Mouse (Mus musculus): ENCODE measurements around the gene Hspa1a. TPM values are rescaled to one million over a fixed set of nuclear protein-coding genes. Genes with fewer than 3 reads are reported as not detected.

Gene Hspa1a
- polyA plus RNA-seq, 1 experiment from 2014 or later, result 1.9 TPM

- Histone ChIP-seq H3K9ac (ENCODE audit: low read length) (no peak overlapping the region), H3K36me3 (ENCODE audit: control insufficient read depth, insufficient read depth, low read length) (no peaks in the 10 kb centered on the region; the same call in 1 of the 2 replicates), H3K27ac (ENCODE audit: low read depth, low read length) (no peak overlapping the region), H3K4me1 (ENCODE audit: control insufficient read depth, insufficient read depth, low read length) (peaks cover 6% of the 10 kb centered on the region), H3K27me3 (ENCODE audit: control insufficient read depth, insufficient read depth, low read length) (peaks cover 7% of the 10 kb centered on the region; the same call in 1 of the 2 replicates), H3K4me2 (ENCODE audit: low read depth) (no peak overlapping the region), H3K9me3 (ENCODE audit: control insufficient read depth, low read length) (no peaks in the 10 kb centered on the region), H3K4me3 (ENCODE audit: low read depth, low read length) (no peak overlapping the region)
- DNase-seq (ENCODE audit: low spot score), result no peak
- 83% methylated on average over 3 of the region's 3 CpGs for WGBS
- ATAC-seq (ENCODE audit: insufficient read depth, low FRiP score, low TSS enrichment), result no peak
Observed at GRCm38 (mm10) chr17:34955884-34956283, 16.1 kb downstream of the Hspa1a start.

GRCm38 (mm10) chr17:34954831-34955230 is 17.1 kb downstream of the Hspa1a start:
- Histone ChIP-seq H3K9me3 (ENCODE audit: control insufficient read depth, low read length) (no peaks in the 10 kb centered on the region), H3K9ac (ENCODE audit: low read length) (no peak overlapping the region), H3K27me3 (ENCODE audit: control insufficient read depth, insufficient read depth, low read length) (0 out of 2 replicates have a peak, but pooled peaks cover 3% of the 10 kb centered on the region), H3K4me2 (ENCODE audit: low read depth) (no peak overlapping the region), H3K36me3 (ENCODE audit: control insufficient read depth, insufficient read depth, low read length) (peaks cover 8% of the 10 kb centered on the region), H3K4me1 (ENCODE audit: control insufficient read depth, insufficient read depth, low read length) (peaks cover 7% of the 10 kb centered on the region), H3K4me3 (ENCODE audit: low read depth, low read length) (no peak overlapping the region), H3K27ac (ENCODE audit: low read depth, low read length) (no peak overlapping the region)
- WGBS, result 80% methylated on average over 4 of the region's 4 CpGs
- ATAC-seq (ENCODE audit: insufficient read depth, low FRiP score, low TSS enrichment) (no peak), DNase-seq (ENCODE audit: low spot score) (no peak)

DNA sequence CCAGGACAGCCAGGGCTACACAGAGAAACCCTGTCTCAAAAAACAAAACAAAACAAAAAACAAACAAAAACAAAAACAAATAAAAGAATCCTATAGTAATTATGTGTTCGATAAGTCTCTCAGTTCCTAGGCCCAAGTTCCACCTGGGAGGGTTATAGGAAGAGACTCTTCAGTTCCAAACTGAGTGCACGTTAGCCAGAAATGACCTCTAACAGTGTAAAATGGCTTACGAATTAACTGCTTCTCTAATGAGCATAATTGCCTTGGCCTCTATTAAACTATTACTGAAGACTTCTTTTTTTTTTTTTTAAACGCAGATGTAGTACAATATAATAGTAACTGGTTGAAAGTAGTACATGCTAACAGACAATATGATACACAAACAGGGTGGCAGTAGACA is 18.1 kb downstream of the Hspa1a start:
- Histone ChIP-seq H3K27me3 (ENCODE audit: control insufficient read depth, insufficient read depth, low read length) (0 out of 2 replicates have a peak, but pooled peaks cover 3% of the 10 kb centered on the region), H3K4me3 (ENCODE audit: low read depth, low read length) (no peak overlapping the region), H3K9me3 (ENCODE audit: control insufficient read depth, low read length) (no peaks in the 10 kb centered on the region), H3K4me1 (ENCODE audit: control insufficient read depth, insufficient read depth, low read length) (peaks cover 7% of the 10 kb centered on the region; the same call in 1 of the 2 replicates), H3K36me3 (ENCODE audit: control insufficient read depth, insufficient read depth, low read length) (peaks cover 11% of the 10 kb centered on the region), H3K4me2 (ENCODE audit: low read depth) (no peak overlapping the region), H3K27ac (ENCODE audit: low read depth, low read length) (no peak overlapping the region), H3K9ac (ENCODE audit: low read length) (no peak overlapping the region)
- WGBS, result 94% methylated on average over 4 of the region's 4 CpGs
- no peak for DNase-seq (ENCODE audit: low spot score)
- no peak for ATAC-seq (ENCODE audit: insufficient read depth, low FRiP score, low TSS enrichment)

DNA sequence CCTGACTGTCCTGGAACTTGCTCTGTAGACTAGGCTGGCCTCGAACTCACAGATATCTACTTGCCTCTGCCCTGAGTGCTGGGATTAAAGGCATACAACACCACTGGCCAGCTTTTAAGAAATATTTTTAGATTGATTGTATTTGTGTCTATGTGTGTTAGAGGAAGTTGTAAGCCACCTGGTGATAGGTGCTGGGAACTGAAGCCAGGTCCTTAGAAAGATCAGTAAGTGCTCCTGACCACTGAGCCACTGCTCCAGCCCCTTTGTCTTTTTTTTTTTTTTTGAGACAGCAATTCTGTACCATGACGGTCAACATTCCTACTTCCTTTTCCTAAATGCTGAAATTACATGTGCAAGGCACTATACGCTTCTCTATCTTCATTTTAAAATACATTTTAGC is 18.7 kb downstream of the Hspa1a start:
- 92% methylated on average over 3 of the region's 3 CpGs for WGBS
- peaks cover 7% of the 10 kb centered on the region; the same call in 1 of the 2 replicates for H3K4me1 ChIP-seq (ENCODE audit: control insufficient read depth, insufficient read depth, low read length)
- no peak overlapping the region; the same call in 1 of the 2 replicates for H3K4me3 ChIP-seq (ENCODE audit: low read depth, low read length)

GRCm38 (mm10) chr17:34952378-34953040 is 19.4 kb downstream of the Hspa1a start:
- under 1% methylated on average over 23 of the region's 23 CpGs for WGBS
- peak; percentile 85 for DNase-seq (ENCODE audit: low spot score)
- H3K27ac ChIP-seq (ENCODE audit: low read depth, low read length), result peak overlapping the region; percentile 92

More for the DNA sequence above, 18.7 kb downstream of the Hspa1a start:
- DNase-seq (ENCODE audit: low spot score) (no peak), ATAC-seq (ENCODE audit: insufficient read depth, low FRiP score, low TSS enrichment) (no peak)
- Histone ChIP-seq H3K27ac (ENCODE audit: low read depth, low read length) (no peak overlapping the region), H3K9ac (ENCODE audit: low read length) (no peak overlapping the region), H3K27me3 (ENCODE audit: control insufficient read depth, insufficient read depth, low read length) (0 out of 2 replicates have a peak, but pooled peaks cover 3% of the 10 kb centered on the region), H3K9me3 (ENCODE audit: control insufficient read depth, low read length) (no peaks in the 10 kb centered on the region), H3K36me3 (ENCODE audit: control insufficient read depth, insufficient read depth, low read length) (peaks cover 11% of the 10 kb centered on the region), H3K4me2 (ENCODE audit: low read depth) (no peak overlapping the region; the same call in 1 of the 2 replicates)

DNA sequence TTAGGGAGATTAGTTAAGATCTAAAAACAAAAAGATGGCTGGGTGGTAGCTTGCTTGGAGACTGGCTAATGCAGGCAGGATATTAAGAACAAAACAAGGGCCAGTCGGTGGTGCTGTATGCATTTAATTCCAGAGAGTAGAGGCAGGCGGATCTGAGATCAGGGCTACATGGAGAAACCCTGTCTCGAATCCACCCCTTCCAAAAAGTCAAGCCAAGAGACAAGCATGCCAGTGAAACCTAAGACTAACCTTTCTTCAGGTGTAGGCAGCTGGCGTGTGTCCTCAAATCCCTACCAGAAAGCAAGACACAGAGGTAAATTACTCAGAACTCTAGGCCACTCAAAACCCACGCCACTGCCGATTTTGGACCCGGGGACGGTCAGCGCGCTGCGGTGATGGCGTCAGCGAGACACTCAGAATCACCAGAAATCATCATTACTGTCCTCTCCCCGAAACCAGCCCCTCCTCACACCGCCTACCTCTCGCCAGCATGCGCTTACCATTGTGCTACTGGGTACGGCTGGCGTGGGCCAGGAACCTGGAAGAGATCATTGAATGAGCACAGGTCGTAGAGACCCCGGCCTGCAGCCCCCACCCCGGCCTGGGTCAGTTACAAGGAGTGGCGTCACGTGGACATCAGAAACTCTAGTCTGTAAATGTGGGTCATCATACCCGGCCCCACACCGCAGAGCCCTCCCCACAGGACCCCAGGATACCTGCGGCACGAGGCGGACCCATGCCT is 20.1 kb downstream of the Hspa1a start:
- peak overlapping the region; percentile 99 for H3K4me3 ChIP-seq (ENCODE audit: low read depth, low read length)
- ATAC-seq (ENCODE audit: insufficient read depth, low FRiP score, low TSS enrichment), result no peak
- under 1% methylated on average over 29 of the region's 29 CpGs for WGBS
- peak overlapping the region; percentile 76 for H3K4me2 ChIP-seq (ENCODE audit: low read depth)
- DNase-seq (ENCODE audit: low spot score), result no peak
- no peaks in the 10 kb centered on the region for H3K9me3 ChIP-seq (ENCODE audit: control insufficient read depth, low read length)
- H3K36me3 ChIP-seq (ENCODE audit: control insufficient read depth, insufficient read depth, low read length), result peaks cover 11% of the 10 kb centered on the region
- H3K4me1 ChIP-seq (ENCODE audit: control insufficient read depth, insufficient read depth, low read length), result peaks cover 7% of the 10 kb centered on the region; the same call in 1 of the 2 replicates
- H3K27me3 ChIP-seq (ENCODE audit: control insufficient read depth, insufficient read depth, low read length), result 0 out of 2 replicates have a peak, but pooled peaks cover under 1% of the 10 kb centered on the region
- H3K9ac ChIP-seq (ENCODE audit: low read length), result peak overlapping the region; percentile 99
- H3K27ac ChIP-seq (ENCODE audit: low read depth, low read length), result peak overlapping the region; percentile 92

More at GRCm38 (mm10) chr17:34952378-34953040, 19.4 kb downstream of the Hspa1a start:
- Histone ChIP-seq H3K4me2 (ENCODE audit: low read depth) (peak overlapping the region; percentile 76), H3K36me3 (ENCODE audit: control insufficient read depth, insufficient read depth, low read length) (peaks cover 11% of the 10 kb centered on the region), H3K4me3 (ENCODE audit: low read depth, low read length) (peak overlapping the region; percentile 99), H3K9ac (ENCODE audit: low read length) (peak overlapping the region; percentile 99), H3K27me3 (ENCODE audit: control insufficient read depth, insufficient read depth, low read length) (0 out of 2 replicates have a peak, but pooled peaks cover 3% of the 10 kb centered on the region), H3K9me3 (ENCODE audit: control insufficient read depth, low read length) (no peaks in the 10 kb centered on the region), H3K4me1 (ENCODE audit: control insufficient read depth, insufficient read depth, low read length) (peaks cover 7% of the 10 kb centered on the region; the same call in 1 of the 2 replicates)
- peak; percentile 79 for ATAC-seq (ENCODE audit: insufficient read depth, low FRiP score, low TSS enrichment)

- H3K4me1 ChIP-seq (ENCODE audit: control insufficient read depth, insufficient read depth, low read length), result peaks cover 7% of the 10 kb centered on the region; the same call in 1 of the 2 replicates
- H3K27ac ChIP-seq (ENCODE audit: low read depth, low read length), result peak overlapping the region; percentile 92
- peak overlapping the region; percentile 99 for H3K4me3 ChIP-seq (ENCODE audit: low read depth, low read length)
- H3K9me3 ChIP-seq (ENCODE audit: control insufficient read depth, low read length), result no peaks in the 10 kb centered on the region
- DNase-seq (ENCODE audit: low spot score) (no peak), ATAC-seq (ENCODE audit: insufficient read depth, low FRiP score, low TSS enrichment) (no peak)
- 19% methylated on average over 10 of the region's 10 CpGs for WGBS
- peak overlapping the region; percentile 76 for H3K4me2 ChIP-seq (ENCODE audit: low read depth)
- no peaks in the 10 kb centered on the region for H3K27me3 ChIP-seq (ENCODE audit: control insufficient read depth, insufficient read depth, low read length)
- H3K36me3 ChIP-seq (ENCODE audit: control insufficient read depth, insufficient read depth, low read length), result peaks cover 11% of the 10 kb centered on the region
- peak overlapping the region; percentile 99 for H3K9ac ChIP-seq (ENCODE audit: low read length)
Observed at GRCm38 (mm10) chr17:34950514-34951455, 21.2 kb downstream of the Hspa1a start.

GRCm38 (mm10) chr17:34949553-34949969 is 22.4 kb downstream of the Hspa1a start:
- DNase-seq (ENCODE audit: low spot score) (no peak), ATAC-seq (ENCODE audit: insufficient read depth, low FRiP score, low TSS enrichment) (0 out of 2 replicates have a peak, but pooled peaks have one; percentile 5)
- no peaks in the 10 kb centered on the region for H3K27me3 ChIP-seq (ENCODE audit: control insufficient read depth, insufficient read depth, low read length)
- no peak overlapping the region for H3K9ac ChIP-seq (ENCODE audit: low read length)
- H3K4me2 ChIP-seq (ENCODE audit: low read depth), result no peak overlapping the region; the same call in 1 of the 2 replicates
- H3K36me3 ChIP-seq (ENCODE audit: control insufficient read depth, insufficient read depth, low read length), result peaks cover 11% of the 10 kb centered on the region
- peaks cover 7% of the 10 kb centered on the region; the same call in 1 of the 2 replicates for H3K4me1 ChIP-seq (ENCODE audit: control insufficient read depth, insufficient read depth, low read length)
- H3K27ac ChIP-seq (ENCODE audit: low read depth, low read length), result no peak overlapping the region
- H3K4me3 ChIP-seq (ENCODE audit: low read depth, low read length), result no peak overlapping the region
- no peaks in the 10 kb centered on the region for H3K9me3 ChIP-seq (ENCODE audit: control insufficient read depth, low read length)
- WGBS, result 31% methylated on average over 4 of the region's 4 CpGs

Data from neural tube, embryonic 11.5 days (tissue).